Mouse (Mus musculus) intestine, postnatal 0 days (tissue): ENCODE measurements around the gene Pou6f1. TPM values are rescaled to one million over a fixed set of nuclear protein-coding genes. Genes with fewer than 3 reads are reported as not detected.

Experiments
- ATAC-seq: fragments of 200-750 bp; cut with Nextera tagmentation; 2 replicates; pipeline ENCODE4 v1.8.0; 2017; ENCODE audit warnings: mild to moderate bottlenecking, moderate TSS enrichment, moderate library complexity
- H3K27ac ChIP-seq: fragments of 300-500 bp; sonication (generic); 2 replicates; pipeline ENCODE4 v1.5.1; 2014; ENCODE audit warnings: mild to moderate bottlenecking, low read depth, low read length, moderate library complexity
- H3K27me3 ChIP-seq: fragments of 300-500 bp; sonication (generic); replicated peaks from 2 replicates; pipeline ENCODE4 v1.6.1; 2014; ENCODE audit warnings: low read length, mixed read lengths; ENCODE audit not compliant: control insufficient read depth, insufficient read depth
- H3K36me3 ChIP-seq: fragments of 300-500 bp; sonication (generic); 2 replicates; pipeline ENCODE4 v1.6.1; 2014; ENCODE audit warnings: mild to moderate bottlenecking, moderate library complexity; ENCODE audit not compliant: control insufficient read depth, insufficient read depth
- H3K4me1 ChIP-seq: fragments of 300-500 bp; sonication (generic); replicated peaks from 2 replicates; pipeline ENCODE4 v1.6.1; 2014; ENCODE audit warnings: antibody characterized with exemption, low read length, mixed read lengths; ENCODE audit not compliant: control insufficient read depth, insufficient read depth
- H3K4me2 ChIP-seq: fragments of 300-500 bp; sonication (generic); replicated peaks from 2 replicates; pipeline ENCODE4 v1.6.1; 2014; ENCODE audit warnings: low read depth, mild to moderate bottlenecking, moderate library complexity
- H3K4me3 ChIP-seq: fragments of 300-500 bp; sonication (generic); 2 replicates; pipeline ENCODE4 v1.5.1; 2014; ENCODE audit warnings: low read depth, low read length
- H3K9ac ChIP-seq: fragments of 300-500 bp; sonication (generic); 2 replicates; pipeline ENCODE4 v1.6.1; 2014; ENCODE audit warnings: mild to moderate bottlenecking, low read depth, low read length
- H3K9me3 ChIP-seq: fragments of 300-500 bp; sonication (generic); 2 replicates; pipeline ENCODE4 v1.6.1; 2016; ENCODE audit warnings: mixed run types; ENCODE audit not compliant: control insufficient read depth
- CTCF ChIP-seq: sonication (generic); IDR thresholded peaks from 2 replicates; pipeline ENCODE4 v1.5.1; 2016; ENCODE audit warnings: low read depth, mild to moderate bottlenecking, control low read depth, antibody characterized with exemption, moderate library complexity
- WGBS: fragments of 180-500 bp; shearing (Covaris S2); extraction: QIAGEN DNeasy Blood & Tissue Kit; methylation state at CpG from one replicate; pipeline ENCODE4 v1.1.7; 2014; 5-methylcytosine and 5-hydroxymethylcytosine counted together
- polyA plus RNA-seq: library from polyadenylated mRNA; unstranded; fragments of >200 nt; fragmentation: Nextera tagmentation; extraction: Ambion mirVana; gene quantifications from 2 replicates; pipeline ENCODE4 v1.2.1, GENCODE M21; 2015

Gene Pou6f1
- polyA plus RNA-seq, 1 experiment from 2014 or later, result 3.0 TPM

DNA sequence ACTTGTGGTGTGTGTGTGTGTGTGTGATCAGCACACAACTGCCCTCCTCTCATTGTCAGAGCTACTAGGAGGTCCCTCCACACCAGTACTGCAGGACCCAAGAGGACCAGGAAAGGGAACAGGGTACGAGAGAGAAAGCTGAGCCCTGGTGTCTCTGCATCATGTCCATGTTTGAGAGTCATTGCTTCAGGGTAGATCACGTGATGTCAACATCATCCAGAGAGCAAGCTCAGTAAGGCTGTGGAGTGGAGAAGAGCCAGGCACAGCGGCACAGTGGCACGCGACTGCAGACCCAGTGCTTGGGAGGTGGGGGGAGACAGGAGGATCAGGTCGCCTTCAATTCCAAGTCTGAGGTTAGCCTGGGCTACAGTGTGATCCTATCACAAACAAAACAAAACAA is 23.4 kb downstream of the Pou6f1 start:
- no peak for ATAC-seq
- Histone ChIP-seq H3K27me3 (no peaks in the 10 kb centered on the region), H3K27ac (no peak overlapping the region), H3K4me1 (no peaks in the 10 kb centered on the region), H3K9ac (no peak overlapping the region), H3K9me3 (no peaks in the 10 kb centered on the region), H3K4me2 (no peak overlapping the region), H3K36me3 (no peaks in the 10 kb centered on the region), H3K4me3 (no peak overlapping the region)
- no peak for TF ChIP-seq CTCF
- 86% methylated on average over 6 of the region's 6 CpGs for WGBS

- ATAC-seq, result no peak
- TF ChIP-seq CTCF, result no peak
- Histone ChIP-seq H3K9me3 (no peaks in the 10 kb centered on the region), H3K9ac (no peak overlapping the region), H3K36me3 (no peaks in the 10 kb centered on the region), H3K4me3 (no peak overlapping the region), H3K4me1 (no peaks in the 10 kb centered on the region), H3K27me3 (no peaks in the 10 kb centered on the region), H3K27ac (no peak overlapping the region), H3K4me2 (no peak overlapping the region)
- 82% methylated on average over 12 of the region's 12 CpGs for WGBS
Measured at GRCm38 (mm10) chr15:100575366-100575765, 24.4 kb downstream of the Pou6f1 start.

DNA sequence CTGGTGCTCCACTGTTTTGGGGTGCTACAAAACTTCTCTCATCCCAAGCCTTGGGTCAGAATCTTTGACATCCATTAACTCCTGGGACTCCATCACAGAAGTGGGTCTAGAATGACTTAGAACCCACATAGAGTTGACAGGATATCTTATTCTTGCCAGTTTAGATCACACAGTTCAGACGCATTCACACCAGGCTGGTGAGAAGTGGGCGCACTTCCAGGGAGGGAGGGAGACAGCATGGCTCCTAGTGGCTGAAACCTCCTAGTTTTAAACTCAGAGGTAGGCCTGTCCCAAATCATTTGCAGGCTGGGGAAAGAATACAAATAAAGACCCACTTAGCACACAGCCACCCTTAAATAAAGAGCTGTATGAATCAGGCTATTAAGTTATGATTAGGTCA is 25.4 kb downstream of the Pou6f1 start:
- H3K9ac ChIP-seq, result no peak overlapping the region
- no peaks in the 10 kb centered on the region for H3K4me1 ChIP-seq
- no peaks in the 10 kb centered on the region for H3K9me3 ChIP-seq
- no peak for ATAC-seq
- no peak for TF ChIP-seq CTCF
- H3K4me3 ChIP-seq, result no peak overlapping the region
- no peak overlapping the region; the same call in 1 of the 2 replicates for H3K4me2 ChIP-seq
- WGBS, result 90% methylated on average over 2 of the region's 2 CpGs
- H3K36me3 ChIP-seq, result no peaks in the 10 kb centered on the region
- H3K27me3 ChIP-seq, result no peaks in the 10 kb centered on the region
- H3K27ac ChIP-seq, result no peak overlapping the region; the same call in 1 of the 2 replicates

- no peak for TF ChIP-seq CTCF
- Histone ChIP-seq H3K4me1 (no peaks in the 10 kb centered on the region), H3K4me2 (no peak overlapping the region; the same call in 1 of the 2 replicates), H3K9me3 (no peaks in the 10 kb centered on the region), H3K27me3 (no peaks in the 10 kb centered on the region), H3K4me3 (no peak overlapping the region), H3K9ac (no peak overlapping the region), H3K36me3 (no peaks in the 10 kb centered on the region), H3K27ac (no peak overlapping the region)
- 51% methylated on average over 6 of the region's 6 CpGs for WGBS
- ATAC-seq, result no peak
Measured at GRCm38 (mm10) chr15:100573946-100574345, 25.8 kb downstream of the Pou6f1 start.

GRCm38 (mm10) chr15:100569239-100569638 is 30.5 kb downstream of the Pou6f1 start:
- Histone ChIP-seq H3K9me3 (no peaks in the 10 kb centered on the region), H3K36me3 (no peaks in the 10 kb centered on the region), H3K4me3 (no peak overlapping the region), H3K4me1 (no peaks in the 10 kb centered on the region), H3K9ac (no peak overlapping the region), H3K27ac (no peak overlapping the region), H3K27me3 (no peaks in the 10 kb centered on the region), H3K4me2 (no peak overlapping the region)
- TF ChIP-seq CTCF, result no peak
- WGBS, result 70% methylated on average over 3 of the region's 3 CpGs
- ATAC-seq, result no peak

GRCm38 (mm10) chr15:100566531-100566930 is 33.3 kb downstream of the Pou6f1 start:
- H3K4me2 ChIP-seq, result no peak overlapping the region
- H3K36me3 ChIP-seq, result no peaks in the 10 kb centered on the region
- WGBS, result 51% methylated on average over 2 of the region's 2 CpGs
- H3K4me1 ChIP-seq, result no peaks in the 10 kb centered on the region
- ATAC-seq, result no peak
- no peak overlapping the region for H3K9ac ChIP-seq
- no peaks in the 10 kb centered on the region for H3K27me3 ChIP-seq
- no peaks in the 10 kb centered on the region for H3K9me3 ChIP-seq
- no peak overlapping the region for H3K4me3 ChIP-seq
- no peak overlapping the region for H3K27ac ChIP-seq
- no peak for TF ChIP-seq CTCF
